Mouse (Mus musculus) adrenal gland, adult 8-10 months (tissue): ENCODE measurements at regions not wholly inside any gene's neighbourhood (a gene's known extent, or its start where the extent isn't known, plus 50 kb on each side); places are given as distances from the start of the nearest gene placed in this dataset.

Source experiments
- DNase-seq: peaks from one replicate; pipeline ENCODE4 v3.0.0; 2022

- DNase-seq = no peak
These were observed 116.0 kb upstream of the Thumpd2 start for GRCm38 (mm10) chr17:81180813-81181424.

DNA sequence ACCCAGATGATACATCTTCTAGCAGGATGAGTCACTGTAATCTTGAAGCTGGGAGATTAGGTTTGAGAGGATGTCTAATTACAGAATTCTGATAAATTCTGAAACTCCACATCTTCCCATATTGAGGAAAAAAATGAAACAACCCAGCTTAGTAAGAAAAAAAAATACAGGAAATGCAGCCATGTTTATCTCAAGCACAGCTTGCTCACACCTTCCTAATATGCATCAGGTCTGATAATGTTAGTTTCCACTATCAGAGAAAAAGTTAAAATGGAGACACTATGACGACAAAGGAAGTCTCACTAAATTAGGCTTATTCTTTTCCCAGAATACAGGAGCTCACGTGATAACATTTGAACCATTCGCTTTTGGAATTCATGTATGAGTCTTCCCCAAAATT, 111.4 kb upstream of the Thumpd2 start:
- DNase-seq = no peak

GRCm38 (mm10) chr17:81175877-81176276, 111.0 kb upstream of the Thumpd2 start:
- DNase-seq = no peak

DNA sequence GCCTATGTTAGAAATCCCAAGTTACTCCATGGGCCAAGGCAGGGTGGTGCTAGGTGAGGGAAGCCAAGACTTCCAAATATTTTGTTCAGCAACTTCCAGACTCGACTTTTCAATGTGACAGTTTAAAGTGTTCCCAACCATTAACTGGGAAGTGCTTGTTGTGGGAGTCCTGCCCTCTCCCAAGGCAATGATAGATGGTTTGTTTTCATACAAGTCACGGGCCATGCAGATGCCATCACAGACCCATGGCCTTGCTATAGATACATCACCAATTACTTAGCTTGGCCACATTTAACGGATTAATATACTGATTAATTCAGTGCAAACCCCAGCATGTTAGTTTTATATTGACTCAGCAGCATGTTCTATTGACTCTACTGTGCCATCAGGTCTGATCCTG, 108.1 kb upstream of the Thumpd2 start:
- no peak for DNase-seq

- DNase-seq = no peak
These were observed 104.2 kb upstream of the Thumpd2 start for GRCm38 (mm10) chr17:81169118-81169517.

DNA sequence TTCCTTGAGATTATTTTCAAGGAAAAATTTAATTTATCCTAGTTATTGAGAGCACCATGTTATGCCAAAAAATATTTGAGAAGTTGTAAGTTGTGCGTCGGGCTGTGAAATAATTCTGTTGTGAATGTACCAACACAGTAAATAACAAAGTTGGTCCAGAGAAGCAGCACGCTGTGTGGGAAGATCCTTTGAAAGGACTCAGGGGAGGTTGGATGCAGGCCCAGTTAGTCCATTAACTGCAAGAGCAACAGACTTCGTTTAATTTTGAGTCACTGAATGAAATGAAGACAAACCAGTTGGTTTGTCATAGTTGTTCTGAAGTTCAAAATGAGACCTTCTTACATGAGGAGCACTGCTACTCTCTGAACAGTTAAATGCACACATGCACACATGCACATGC, 85.8 kb upstream of the Thumpd2 start:
- DNase-seq = no peak

GRCm38 (mm10) chr17:81134702-81135101, 69.8 kb upstream of the Thumpd2 start:
- no peak for DNase-seq

DNA sequence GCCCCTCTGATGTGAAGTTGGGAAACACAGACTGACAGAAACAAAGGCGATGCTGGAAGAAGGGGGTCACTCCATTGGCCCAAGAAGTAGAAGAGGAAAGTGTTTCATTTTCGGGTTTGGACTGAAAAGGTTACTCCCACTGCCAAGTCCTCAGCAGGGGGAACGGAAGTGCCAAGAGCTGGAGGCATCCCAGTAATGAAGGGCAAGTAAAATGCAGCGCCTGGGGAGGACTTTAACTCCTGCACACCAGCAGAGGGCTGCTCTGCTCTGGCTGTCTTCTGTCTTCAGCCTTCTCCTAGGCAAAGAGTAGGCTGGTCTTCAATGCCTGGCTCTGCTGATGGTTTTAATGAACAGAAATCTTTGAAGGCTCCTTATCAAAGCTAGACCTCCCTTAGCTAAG, 68.3 kb upstream of the Thumpd2 start:
- DNase-seq = no peak
